Mouse (Mus musculus) forebrain, postnatal 0 days (tissue): ENCODE measurements around the gene Wipf1. TPM values are rescaled to one million over a fixed set of nuclear protein-coding genes. Genes with fewer than 3 reads are reported as not detected.

ENCODE experiments used
- ATAC-seq: fragments of 200-750 bp; cut with Nextera tagmentation; 2 replicates; pipeline ENCODE4 v1.8.0; 2017; ENCODE audit warnings: mild to moderate bottlenecking, moderate library complexity
- DNase-seq: peaks from one replicate; pipeline ENCODE4 v3.0.0-alpha.2; 2015
- H3K27ac ChIP-seq: fragments of 300-500 bp; sonication (generic); 2 replicates; pipeline ENCODE4 v1.5.1; 2014; ENCODE audit warnings: low read depth, mild to moderate bottlenecking, antibody characterized with exemption, low read length, moderate library complexity, mixed read lengths
- H3K27me3 ChIP-seq: fragments of 300-500 bp; sonication (generic); 2 replicates; pipeline ENCODE4 v1.6.1; 2014; ENCODE audit warnings: mild to moderate bottlenecking, low read length, mixed read lengths; ENCODE audit not compliant: insufficient read depth
- H3K36me3 ChIP-seq: fragments of 300-500 bp; sonication (generic); 2 replicates; pipeline ENCODE4 v1.6.1; 2014; ENCODE audit warnings: mild to moderate bottlenecking, moderate library complexity; ENCODE audit not compliant: insufficient read depth
- H3K4me1 ChIP-seq: fragments of 300-500 bp; sonication (generic); 2 replicates; pipeline ENCODE4 v1.6.1; 2014; ENCODE audit warnings: antibody characterized with exemption; ENCODE audit not compliant: insufficient read depth
- H3K4me2 ChIP-seq: fragments of 300-500 bp; sonication (generic); 2 replicates; pipeline ENCODE4 v1.6.1; 2014; ENCODE audit warnings: low read depth, mild to moderate bottlenecking, moderate library complexity
- H3K4me3 ChIP-seq: fragments of 300-500 bp; sonication (generic); 2 replicates; pipeline ENCODE4 v1.5.1; 2014; ENCODE audit warnings: low read depth, low read length, mixed read lengths
- H3K9ac ChIP-seq: fragments of 300-500 bp; sonication (generic); 2 replicates; pipeline ENCODE4 v1.6.1; 2014; ENCODE audit warnings: mild to moderate bottlenecking
- H3K9me3 ChIP-seq: fragments of 300-500 bp; sonication (generic); 2 replicates; pipeline ENCODE4 v1.6.1; 2016; ENCODE audit warnings: low read length
- CTCF ChIP-seq: sonication (generic); IDR thresholded peaks from 2 replicates; pipeline ENCODE4 v1.5.1; 2016; ENCODE audit warnings: antibody characterized with exemption, control low read depth, low read depth
- WGBS: fragments of 180-500 bp; shearing (Covaris S2); extraction: QIAGEN DNeasy Blood & Tissue Kit; methylation state at CpG from one replicate; pipeline ENCODE4 v1.1.7; 2014; 5-methylcytosine and 5-hydroxymethylcytosine counted together
- polyA plus RNA-seq: library from polyadenylated mRNA; unstranded; fragments of >200 nt; fragmentation: Nextera tagmentation; extraction: Ambion mirVana; gene quantifications from 2 replicates; pipeline ENCODE4 v1.2.1, GENCODE M21; 2015
- total RNA-seq: library from RNA; depleted of rRNA; stranded (reverse); fragments of >200 nt; gene quantifications from 2 replicates; pipeline ENCODE4 v1.2.3, GENCODE M21; 2014

The Wipf1 gene
- total and polyA plus RNA-seq, 2 experiments from 2014 or later, result 2.0 to 2.4 TPM

DNA sequence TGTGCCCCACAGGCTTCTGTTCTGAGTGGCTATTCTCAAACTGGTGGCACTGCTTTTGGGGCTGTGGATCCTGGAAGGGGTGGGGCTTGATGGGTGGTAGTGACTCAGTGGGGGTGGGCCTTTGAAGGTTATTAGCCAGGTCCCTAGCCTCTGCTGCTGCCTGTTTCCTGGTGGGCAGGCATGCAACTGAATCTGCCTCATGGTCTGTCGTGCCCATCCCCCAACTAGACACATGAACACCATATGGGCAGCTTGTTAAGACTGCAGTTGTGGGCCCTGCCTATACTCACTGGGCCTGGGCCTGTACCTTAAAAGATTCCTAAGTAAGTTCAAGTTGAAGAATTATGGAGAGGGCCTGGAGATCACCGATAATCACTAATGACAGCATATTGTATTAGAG lies 16.0 kb upstream of the Wipf1 start:
- no peaks in the 10 kb centered on the region for H3K4me1 ChIP-seq
- DNase-seq (no peak), ATAC-seq (no peak)
- H3K27ac ChIP-seq, result no peak overlapping the region
- H3K4me2 ChIP-seq, result no peak overlapping the region
- H3K27me3 ChIP-seq, result no peaks in the 10 kb centered on the region
- WGBS, result 85% methylated on average over 2 of the region's 2 CpGs
- H3K4me3 ChIP-seq, result no peak overlapping the region
- H3K9me3 ChIP-seq, result no peaks in the 10 kb centered on the region
- TF ChIP-seq CTCF, result no peak
- H3K9ac ChIP-seq, result no peak overlapping the region
- H3K36me3 ChIP-seq, result no peaks in the 10 kb centered on the region

- no peaks in the 10 kb centered on the region for H3K27me3 ChIP-seq
- TF ChIP-seq CTCF, result no peak
- ATAC-seq (no peak), DNase-seq (no peak)
- no peak overlapping the region for H3K4me3 ChIP-seq
- H3K4me2 ChIP-seq, result no peak overlapping the region
- H3K9ac ChIP-seq, result no peak overlapping the region
- no peaks in the 10 kb centered on the region for H3K9me3 ChIP-seq
- WGBS, result 38% methylated on average over 16 of the region's 16 CpGs
- no peaks in the 10 kb centered on the region for H3K4me1 ChIP-seq
- H3K27ac ChIP-seq, result no peak overlapping the region
- H3K36me3 ChIP-seq, result no peaks in the 10 kb centered on the region
These were observed 11.1 kb upstream of the Wipf1 start for GRCm38 (mm10) chr2:73540450-73541162.

- Histone ChIP-seq H3K4me3 (no peak overlapping the region), H3K4me2 (no peak overlapping the region), H3K36me3 (no peaks in the 10 kb centered on the region), H3K27me3 (no peaks in the 10 kb centered on the region), H3K9me3 (no peaks in the 10 kb centered on the region), H3K9ac (no peak overlapping the region), H3K4me1 (no peaks in the 10 kb centered on the region), H3K27ac (no peak overlapping the region)
- TF ChIP-seq CTCF, result no peak
- ATAC-seq (no peak), DNase-seq (no peak)
- WGBS, result 42% methylated on average over 1 of the region's 1 CpGs
These were observed 10.2 kb upstream of the Wipf1 start for GRCm38 (mm10) chr2:73539697-73540096.

DNA sequence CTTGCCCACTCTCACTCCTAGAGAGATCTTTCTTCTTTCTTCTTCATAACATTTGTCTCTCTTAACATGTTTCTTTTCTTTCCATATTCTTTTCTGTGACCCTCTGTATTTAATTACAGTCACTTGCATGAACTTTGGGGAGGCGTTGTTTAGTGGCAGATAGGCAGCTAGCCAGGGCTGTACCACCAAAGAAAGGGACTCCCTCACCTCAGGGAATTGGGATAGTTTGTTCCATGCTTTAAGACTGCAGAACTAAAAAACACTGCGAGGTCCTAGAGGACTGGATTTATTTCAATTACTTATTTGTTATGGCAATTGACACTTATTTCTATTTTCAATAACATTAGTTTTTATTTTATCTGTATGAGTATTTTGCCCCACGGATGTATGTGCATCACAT lies 9.6 kb upstream of the Wipf1 start:
- Histone ChIP-seq H3K9me3 (no peaks in the 10 kb centered on the region), H3K4me3 (no peak overlapping the region), H3K27me3 (no peaks in the 10 kb centered on the region), H3K4me1 (no peaks in the 10 kb centered on the region), H3K36me3 (no peaks in the 10 kb centered on the region), H3K27ac (no peak overlapping the region), H3K9ac (no peak overlapping the region), H3K4me2 (no peak overlapping the region)
- 85% methylated on average over 3 of the region's 3 CpGs for WGBS
- no peak for TF ChIP-seq CTCF
- no peak for DNase-seq
- ATAC-seq, result no peak

DNA sequence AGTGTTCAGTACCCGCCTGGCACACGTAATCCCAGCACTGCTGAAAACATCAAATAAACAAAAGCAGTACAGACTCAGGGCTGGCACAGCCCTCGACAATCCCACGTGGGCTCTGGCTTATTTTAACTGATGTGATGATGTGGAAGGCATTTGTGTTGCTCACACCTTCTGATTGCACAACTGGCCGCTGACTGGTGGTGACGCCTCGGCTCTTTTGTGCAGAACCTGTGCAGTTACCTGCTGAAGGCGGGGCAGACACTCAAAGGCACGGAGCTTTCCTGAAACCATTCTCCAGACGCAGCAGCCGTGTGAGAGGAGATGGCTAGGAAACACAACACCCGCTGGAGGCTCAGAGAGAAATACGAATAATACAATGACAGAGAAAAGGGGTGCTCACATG lies 9.1 kb upstream of the Wipf1 start:
- no peak for TF ChIP-seq CTCF
- ATAC-seq (no peak), DNase-seq (no peak)
- WGBS, result 78% methylated on average over 13 of the region's 13 CpGs
- H3K27ac ChIP-seq, result no peak overlapping the region
- H3K36me3 ChIP-seq, result no peaks in the 10 kb centered on the region
- H3K27me3 ChIP-seq, result no peaks in the 10 kb centered on the region
- H3K4me1 ChIP-seq, result no peaks in the 10 kb centered on the region
- H3K4me2 ChIP-seq, result no peak overlapping the region
- no peak overlapping the region for H3K9ac ChIP-seq
- H3K9me3 ChIP-seq, result no peaks in the 10 kb centered on the region
- H3K4me3 ChIP-seq, result no peak overlapping the region

- H3K9me3 ChIP-seq, result no peaks in the 10 kb centered on the region
- TF ChIP-seq CTCF, result no peak
- H3K27ac ChIP-seq, result no peak overlapping the region
- ATAC-seq (no peak), DNase-seq (no peak)
- no peaks in the 10 kb centered on the region for H3K36me3 ChIP-seq
- no peaks in the 10 kb centered on the region for H3K27me3 ChIP-seq
- no peak overlapping the region for H3K9ac ChIP-seq
- 77% methylated on average over 15 of the region's 15 CpGs for WGBS
- no peaks in the 10 kb centered on the region for H3K4me1 ChIP-seq
- H3K4me3 ChIP-seq, result no peak overlapping the region
- no peak overlapping the region for H3K4me2 ChIP-seq
These were observed 6.7 kb upstream of the Wipf1 start for GRCm38 (mm10) chr2:73536091-73536783.

DNA sequence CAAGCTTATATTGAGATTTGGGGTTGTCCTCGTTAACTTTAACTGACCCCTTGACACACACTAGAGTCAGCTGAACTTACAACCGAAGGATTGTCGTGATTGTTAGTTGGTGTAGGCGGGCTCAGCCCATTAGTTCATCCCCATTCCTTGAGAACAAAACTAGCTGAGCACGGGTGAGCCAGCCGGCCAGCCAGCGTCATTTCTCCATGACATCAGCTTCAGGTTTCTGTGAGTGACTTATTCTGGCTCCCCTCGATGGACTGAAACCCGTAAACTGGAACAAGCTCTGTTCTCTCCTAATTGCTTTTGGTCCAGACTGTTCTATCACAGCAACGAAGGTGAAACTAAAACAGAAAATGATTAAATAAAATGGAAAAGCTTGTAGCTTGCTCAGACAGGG lies 5.2 kb upstream of the Wipf1 start:
- 50% methylated on average over 10 of the region's 10 CpGs for WGBS
- no peak overlapping the region for H3K27ac ChIP-seq
- H3K36me3 ChIP-seq, result no peaks in the 10 kb centered on the region
- DNase-seq (no peak), ATAC-seq (no peak)
- H3K4me3 ChIP-seq, result no peak overlapping the region
- H3K4me1 ChIP-seq, result 0 out of 2 replicates have a peak, but pooled peaks cover 4% of the 10 kb centered on the region
- H3K9me3 ChIP-seq, result no peaks in the 10 kb centered on the region
- no peak overlapping the region for H3K9ac ChIP-seq
- H3K27me3 ChIP-seq, result no peaks in the 10 kb centered on the region
- no peak overlapping the region for H3K4me2 ChIP-seq
- TF ChIP-seq CTCF, result no peak
